Mouse (Mus musculus) lung, postnatal 0 days (tissue): ENCODE measurements at regions not wholly inside any gene's neighbourhood (a gene's known extent, or its start where the extent isn't known, plus 50 kb on each side); places are given as distances from the start of the nearest gene placed in this dataset.
"Not testable (repeated sequence)": the region's sequence is repeated elsewhere in the genome, so short reads cannot be mapped to it uniquely, and the experiment has no call there.

ENCODE experiments used
- ATAC-seq: fragments of 200-750 bp; cut with Nextera tagmentation; 2 replicates; pipeline ENCODE4 v1.8.0; 2017; ENCODE audit warnings: moderate library complexity
- DNase-seq: peaks from one replicate; pipeline ENCODE4 v3.0.0-alpha.2; 2016; ENCODE audit warnings: low spot score
- H3K27ac ChIP-seq: fragments of 300-500 bp; sonication (generic); 2 replicates; pipeline ENCODE4 v1.5.1; 2014; ENCODE audit warnings: antibody characterized with exemption, mild to moderate bottlenecking, low read length, mixed read lengths
- H3K27me3 ChIP-seq: fragments of 300-500 bp; sonication (generic); replicated peaks from 2 replicates; pipeline ENCODE4 v1.6.1; 2014; ENCODE audit warnings: low read length, mixed read lengths; ENCODE audit not compliant: insufficient read depth
- H3K36me3 ChIP-seq: fragments of 300-500 bp; sonication (generic); 2 replicates; pipeline ENCODE4 v1.6.1; 2014; ENCODE audit warnings: low read length, mixed read lengths; ENCODE audit not compliant: insufficient read depth
- H3K4me1 ChIP-seq: fragments of 300-500 bp; sonication (generic); 2 replicates; pipeline ENCODE4 v1.6.1; 2014; ENCODE audit warnings: antibody characterized with exemption, low read depth, low read length, mixed read lengths; ENCODE audit not compliant: insufficient read depth
- H3K4me2 ChIP-seq: fragments of 300-500 bp; sonication (generic); replicated peaks from 2 replicates; pipeline ENCODE4 v1.6.1; 2014; ENCODE audit warnings: low read depth, mild to moderate bottlenecking, low read length, moderate library complexity, mixed read lengths
- H3K4me3 ChIP-seq: fragments of 300-500 bp; sonication (generic); 2 replicates; pipeline ENCODE4 v1.5.1; 2014; ENCODE audit warnings: low read depth, low read length
- H3K9ac ChIP-seq: fragments of 300-500 bp; sonication (generic); replicated peaks from 2 replicates; pipeline ENCODE4 v1.6.1; 2014; ENCODE audit warnings: low read depth, mild to moderate bottlenecking
- H3K9me3 ChIP-seq: fragments of 300-500 bp; sonication (generic); 2 replicates; pipeline ENCODE4 v1.6.1; 2016; ENCODE audit warnings: low read length, mixed read lengths
- CTCF ChIP-seq: IDR thresholded peaks from 2 replicates; pipeline ENCODE4 v1.5.1; 2016; ENCODE audit warnings: antibody characterized with exemption, mild to moderate bottlenecking
- EP300 ChIP-seq: IDR thresholded peaks from 2 replicates; pipeline ENCODE4 v1.6.1; 2016; ENCODE audit warnings: antibody characterized with exemption, mild to moderate bottlenecking, control low read depth
- WGBS: fragments of 180-500 bp; shearing (Covaris S2); extraction: QIAGEN DNeasy Blood & Tissue Kit; methylation state at CpG from one replicate; pipeline ENCODE4 v1.1.7; 2014; 5-methylcytosine and 5-hydroxymethylcytosine counted together

- ATAC-seq (no peak), DNase-seq (no peak)
- no peak for TF ChIP-seq EP300
- TF ChIP-seq CTCF: peak; percentile 39
- H3K27ac ChIP-seq: no peak overlapping the region
- no peaks in the 10 kb centered on the region for H3K27me3 ChIP-seq
- no peak overlapping the region for H3K9ac ChIP-seq
- no peaks in the 10 kb centered on the region for H3K36me3 ChIP-seq
- H3K4me3 ChIP-seq: no peak overlapping the region
- no peaks in the 10 kb centered on the region for H3K4me1 ChIP-seq
- WGBS: 89% methylated on average over 5 of the region's 5 CpGs
- H3K4me2 ChIP-seq: no peak overlapping the region
- no peaks in the 10 kb centered on the region for H3K9me3 ChIP-seq
These were observed 119.3 kb upstream of the Zfp746 start for GRCm38 (mm10) chr6:48205722-48206121.

GRCm38 (mm10) chr6:48199951-48200350 is 113.6 kb upstream of the Zfp746 start:
- no peak overlapping the region for H3K27ac ChIP-seq
- ATAC-seq (no peak), DNase-seq (no peak)
- H3K36me3 ChIP-seq: no peaks in the 10 kb centered on the region
- TF ChIP-seq CTCF (no peak), EP300 (no peak)
- H3K27me3 ChIP-seq: no peaks in the 10 kb centered on the region
- H3K4me3 ChIP-seq: no peak overlapping the region
- no peak overlapping the region for H3K9ac ChIP-seq
- H3K4me1 ChIP-seq: no peaks in the 10 kb centered on the region
- WGBS: 49% methylated on average over 3 of the region's 3 CpGs
- H3K4me2 ChIP-seq: no peak overlapping the region
- no peaks in the 10 kb centered on the region for H3K9me3 ChIP-seq

- no peak for DNase-seq
- 89% methylated on average over 1 of the region's 1 CpGs for WGBS
- Histone ChIP-seq H3K4me2 (no peak overlapping the region), H3K27ac (no peak overlapping the region), H3K4me3 (no peak overlapping the region), H3K9ac (no peak overlapping the region), H3K36me3 (no peaks in the 10 kb centered on the region), H3K9me3 (no peaks in the 10 kb centered on the region), H3K4me1 (no peaks in the 10 kb centered on the region), H3K27me3 (no peaks in the 10 kb centered on the region)
- no peak for ATAC-seq
- TF ChIP-seq EP300 (no peak), CTCF (no peak)
These were observed 112.4 kb upstream of the Zfp746 start for GRCm38 (mm10) chr6:48198806-48199205.

GRCm38 (mm10) chr6:48197696-48198378 is 111.4 kb upstream of the Zfp746 start:
- TF ChIP-seq CTCF: no peak
- TF ChIP-seq EP300: no peak
- WGBS: 83% methylated on average over 4 of the region's 4 CpGs
- no peak for ATAC-seq

GRCm38 (mm10) chr6:48188363-48188762 is 102.0 kb upstream of the Zfp746 start:
- 0 out of 2 replicates have a peak, but pooled peaks have one; percentile 30 for TF ChIP-seq EP300
- H3K9me3 ChIP-seq, H3K4me1 ChIP-seq, H3K9ac ChIP-seq, H3K27me3 ChIP-seq, H3K36me3 ChIP-seq, H3K4me3 ChIP-seq, H3K4me2 ChIP-seq, H3K27ac ChIP-seq: not testable (repeated sequence)
- peak; percentile 62 for ATAC-seq
- DNase-seq: peak; percentile 44
- WGBS: 47% methylated on average over 2 of the region's 2 CpGs

More at GRCm38 (mm10) chr6:48197696-48198378, 111.4 kb upstream of the Zfp746 start:
- Histone ChIP-seq H3K27me3 (no peaks in the 10 kb centered on the region), H3K27ac (no peak overlapping the region), H3K9ac (no peak overlapping the region), H3K36me3 (no peaks in the 10 kb centered on the region), H3K9me3 (no peaks in the 10 kb centered on the region), H3K4me3 (no peak overlapping the region), H3K4me1 (no peaks in the 10 kb centered on the region), H3K4me2 (no peak overlapping the region)
- DNase-seq: no peak

GRCm38 (mm10) chr6:48185311-48185710 is 98.9 kb upstream of the Zfp746 start:
- 44% methylated on average over 1 of the region's 1 CpGs for WGBS
- Histone ChIP-seq H3K27me3 (no peaks in the 10 kb centered on the region), H3K9ac (no peak overlapping the region), H3K9me3 (no peaks in the 10 kb centered on the region), H3K36me3 (no peaks in the 10 kb centered on the region), H3K27ac (no peak overlapping the region), H3K4me1 (no peaks in the 10 kb centered on the region), H3K4me3 (no peak overlapping the region), H3K4me2 (no peak overlapping the region)
- ATAC-seq (no peak), DNase-seq (no peak)
- no peak for TF ChIP-seq EP300
- no peak for TF ChIP-seq CTCF
